Mouse (Mus musculus): ENCODE data around the gene Sh3bgrl. TPM values are rescaled to one million over a fixed set of nuclear protein-coding genes. Genes with fewer than 3 reads are reported as not detected.

Gene Sh3bgrl
- polyA plus RNA-seq, 1 experiment from 2014 or later, result 88.5 TPM

- Histone ChIP-seq H3K9me3 (ENCODE audit: control insufficient read depth, low read length) (no peaks in the 10 kb centered on the region), H3K4me1 (ENCODE audit: control insufficient read depth, insufficient read depth, low read length) (no peaks in the 10 kb centered on the region), H3K4me2 (ENCODE audit: low read depth, low read length) (no peak overlapping the region), H3K4me3 (ENCODE audit: low read depth, low read length) (no peak overlapping the region), H3K27ac (replicated peaks; ENCODE audit: low read depth, low read length) (no peak overlapping the region), H3K36me3 (ENCODE audit: control insufficient read depth, insufficient read depth, low read length) (no peaks in the 10 kb centered on the region), H3K27me3 (replicated peaks; ENCODE audit: control insufficient read depth, insufficient read depth, low read length) (no peaks in the 10 kb centered on the region), H3K9ac (ENCODE audit: low read depth, low read length) (no peak overlapping the region)
- ATAC-seq (ENCODE audit: low read depth) (no peak), DNase-seq (ENCODE audit: low spot score) (no peak)
These were observed 28.6 kb downstream of the Sh3bgrl start for GRCm38 (mm10) chrX:109123762-109124161.

DNA sequence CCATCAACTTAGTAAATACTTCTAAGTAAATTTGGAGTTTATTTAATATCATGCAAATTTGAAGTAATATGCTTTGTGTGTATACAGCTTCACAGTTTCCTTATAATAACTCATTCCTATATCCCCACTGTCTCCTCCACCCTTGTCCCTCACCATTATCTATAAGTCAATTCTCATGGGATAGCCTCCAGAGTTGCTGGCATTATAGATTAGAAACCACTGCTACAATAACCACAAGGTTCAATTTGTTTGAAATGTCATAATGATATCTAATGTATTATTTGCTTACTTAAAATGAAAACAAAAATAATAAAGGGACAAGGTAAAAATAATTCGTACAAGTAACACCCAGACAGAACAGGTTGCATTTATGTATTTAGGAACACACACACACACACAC, 31.7 kb downstream of the Sh3bgrl start:
- no peak overlapping the region for H3K27ac ChIP-seq (replicated peaks; ENCODE audit: low read depth, low read length)
- ATAC-seq (ENCODE audit: low read depth), result no peak
- H3K9me3 ChIP-seq (ENCODE audit: control insufficient read depth, low read length), result no peaks in the 10 kb centered on the region
- H3K4me3 ChIP-seq (ENCODE audit: low read depth, low read length), result no peak overlapping the region
- no peak for DNase-seq (ENCODE audit: low spot score)
- no peak overlapping the region for H3K4me2 ChIP-seq (ENCODE audit: low read depth, low read length)
- WGBS, result 80% methylated on average over 1 of the region's 1 CpGs
- H3K4me1 ChIP-seq (ENCODE audit: control insufficient read depth, insufficient read depth, low read length), result no peaks in the 10 kb centered on the region
- no peaks in the 10 kb centered on the region for H3K36me3 ChIP-seq (ENCODE audit: control insufficient read depth, insufficient read depth, low read length)
- H3K27me3 ChIP-seq (replicated peaks; ENCODE audit: control insufficient read depth, insufficient read depth, low read length), result no peaks in the 10 kb centered on the region
- no peak overlapping the region for H3K9ac ChIP-seq (ENCODE audit: low read depth, low read length)

DNA sequence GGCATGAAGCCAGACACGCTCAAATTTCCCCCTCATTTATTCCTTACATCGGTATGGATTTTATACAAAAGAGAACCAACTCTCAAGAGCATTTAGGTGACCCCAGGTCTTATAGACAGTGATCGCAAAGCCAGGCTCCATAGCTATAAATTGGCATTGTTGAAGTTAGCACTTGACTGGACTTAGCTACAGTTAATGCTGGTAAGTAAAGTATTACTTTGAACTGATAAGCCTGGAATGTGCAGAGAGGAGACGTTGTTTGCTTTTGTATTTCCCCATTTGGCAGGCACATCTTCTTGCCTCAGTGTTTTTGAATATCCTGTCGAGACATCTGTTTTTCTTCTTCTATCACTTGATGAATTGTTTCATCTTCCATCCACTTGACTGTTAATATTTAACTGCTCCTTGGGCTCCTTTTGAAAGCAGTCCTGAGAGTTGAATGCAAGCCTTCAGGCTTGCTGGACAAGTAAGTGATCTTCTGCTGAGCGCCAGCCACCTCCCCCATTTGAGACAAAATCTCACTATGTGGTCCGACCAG, 32.5 kb downstream of the Sh3bgrl start:
- Histone ChIP-seq H3K4me1 (ENCODE audit: control insufficient read depth, insufficient read depth, low read length) (no peaks in the 10 kb centered on the region), H3K27ac (replicated peaks; ENCODE audit: low read depth, low read length) (no peak overlapping the region), H3K9me3 (ENCODE audit: control insufficient read depth, low read length) (no peaks in the 10 kb centered on the region), H3K4me3 (ENCODE audit: low read depth, low read length) (no peak overlapping the region), H3K9ac (ENCODE audit: low read depth, low read length) (no peak overlapping the region), H3K36me3 (ENCODE audit: control insufficient read depth, insufficient read depth, low read length) (no peaks in the 10 kb centered on the region), H3K27me3 (replicated peaks; ENCODE audit: control insufficient read depth, insufficient read depth, low read length) (no peaks in the 10 kb centered on the region), H3K4me2 (ENCODE audit: low read depth, low read length) (no peak overlapping the region)
- DNase-seq (ENCODE audit: low spot score) (peak; percentile 37), ATAC-seq (ENCODE audit: low read depth) (no peak)
- 60% methylated on average over 7 of the region's 7 CpGs for WGBS

- Histone ChIP-seq H3K36me3 (ENCODE audit: control insufficient read depth, insufficient read depth, low read length) (no peaks in the 10 kb centered on the region), H3K4me2 (ENCODE audit: low read depth, low read length) (no peak overlapping the region), H3K4me3 (ENCODE audit: low read depth, low read length) (no peak overlapping the region), H3K27me3 (replicated peaks; ENCODE audit: control insufficient read depth, insufficient read depth, low read length) (no peaks in the 10 kb centered on the region), H3K9ac (ENCODE audit: low read depth, low read length) (no peak overlapping the region), H3K9me3 (ENCODE audit: control insufficient read depth, low read length) (no peaks in the 10 kb centered on the region), H3K27ac (replicated peaks; ENCODE audit: low read depth, low read length) (no peak overlapping the region), H3K4me1 (ENCODE audit: control insufficient read depth, insufficient read depth, low read length) (no peaks in the 10 kb centered on the region)
- ATAC-seq (ENCODE audit: low read depth) (no peak), DNase-seq (ENCODE audit: low spot score) (no peak)
- 82% methylated on average over 1 of the region's 1 CpGs for WGBS
These were observed 34.9 kb downstream of the Sh3bgrl start for GRCm38 (mm10) chrX:109130066-109130465.

GRCm38 (mm10) chrX:109131834-109132233, 36.7 kb downstream of the Sh3bgrl start:
- no peaks in the 10 kb centered on the region for H3K27me3 ChIP-seq (replicated peaks; ENCODE audit: control insufficient read depth, insufficient read depth, low read length)
- no peak overlapping the region for H3K4me2 ChIP-seq (ENCODE audit: low read depth, low read length)
- H3K36me3 ChIP-seq (ENCODE audit: control insufficient read depth, insufficient read depth, low read length), result no peaks in the 10 kb centered on the region
- H3K4me3 ChIP-seq (ENCODE audit: low read depth, low read length), result no peak overlapping the region
- H3K4me1 ChIP-seq (ENCODE audit: control insufficient read depth, insufficient read depth, low read length), result no peaks in the 10 kb centered on the region
- no peaks in the 10 kb centered on the region for H3K9me3 ChIP-seq (ENCODE audit: control insufficient read depth, low read length)
- WGBS, result 66% methylated on average over 2 of the region's 2 CpGs
- H3K27ac ChIP-seq (replicated peaks; ENCODE audit: low read depth, low read length), result no peak overlapping the region
- DNase-seq (ENCODE audit: low spot score), result no peak
- no peak for ATAC-seq (ENCODE audit: low read depth)
- H3K9ac ChIP-seq (ENCODE audit: low read depth, low read length), result no peak overlapping the region

DNA sequence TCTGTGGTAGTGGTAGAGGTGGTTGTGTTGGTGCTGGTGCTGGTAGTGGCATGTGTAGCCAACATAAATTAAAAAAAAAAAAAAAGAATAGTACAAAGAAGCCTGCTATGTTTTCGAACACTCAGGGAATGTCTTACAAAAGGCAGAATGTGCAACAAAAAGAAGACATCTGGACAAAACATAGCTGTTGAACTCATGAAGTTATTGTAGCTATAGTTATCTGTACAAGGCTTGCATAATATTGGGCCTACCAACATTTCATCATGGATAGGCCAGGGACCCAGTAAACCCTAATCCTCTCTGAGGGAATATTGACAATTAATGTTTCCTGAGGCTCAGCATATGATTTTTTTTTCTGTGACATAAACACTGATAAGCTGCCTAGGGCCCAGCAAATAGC, 37.3 kb downstream of the Sh3bgrl start:
- Histone ChIP-seq H3K36me3 (ENCODE audit: control insufficient read depth, insufficient read depth, low read length) (no peaks in the 10 kb centered on the region), H3K27me3 (replicated peaks; ENCODE audit: control insufficient read depth, insufficient read depth, low read length) (no peaks in the 10 kb centered on the region), H3K9me3 (ENCODE audit: control insufficient read depth, low read length) (no peaks in the 10 kb centered on the region), H3K9ac (ENCODE audit: low read depth, low read length) (no peak overlapping the region), H3K27ac (replicated peaks; ENCODE audit: low read depth, low read length) (no peak overlapping the region), H3K4me2 (ENCODE audit: low read depth, low read length) (no peak overlapping the region), H3K4me1 (ENCODE audit: control insufficient read depth, insufficient read depth, low read length) (no peaks in the 10 kb centered on the region), H3K4me3 (ENCODE audit: low read depth, low read length) (no peak overlapping the region)
- DNase-seq (ENCODE audit: low spot score), result no peak
- WGBS, result 87% methylated on average over 1 of the region's 1 CpGs
- ATAC-seq (ENCODE audit: low read depth), result no peak

DNA sequence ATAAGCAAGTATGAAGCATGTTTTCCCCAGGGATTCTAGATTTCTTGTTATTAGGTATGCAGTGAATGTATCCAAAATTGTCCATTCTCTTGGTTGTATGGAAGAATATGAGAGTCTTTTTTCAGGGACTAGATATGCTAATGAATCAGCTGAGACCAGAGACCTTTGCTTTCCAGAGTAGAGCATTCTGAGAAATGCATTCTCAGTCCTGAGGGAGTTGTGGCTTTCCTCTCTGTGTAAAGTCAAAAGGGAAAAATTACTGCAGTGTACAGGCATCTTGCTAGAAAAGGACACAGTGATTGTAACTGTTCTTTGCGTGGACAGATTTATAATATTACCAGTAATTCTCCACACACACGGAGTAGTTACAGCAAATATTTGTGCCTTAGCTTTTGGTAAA, 38.3 kb downstream of the Sh3bgrl start:
- WGBS, result 51% methylated on average over 2 of the region's 2 CpGs
- no peaks in the 10 kb centered on the region for H3K4me1 ChIP-seq (ENCODE audit: control insufficient read depth, insufficient read depth, low read length)
- no peak for ATAC-seq (ENCODE audit: low read depth)
- no peaks in the 10 kb centered on the region for H3K9me3 ChIP-seq (ENCODE audit: control insufficient read depth, low read length)
- no peak overlapping the region for H3K4me3 ChIP-seq (ENCODE audit: low read depth, low read length)
- H3K9ac ChIP-seq (ENCODE audit: low read depth, low read length), result no peak overlapping the region
- peak; percentile 15 for DNase-seq (ENCODE audit: low spot score)
- no peaks in the 10 kb centered on the region for H3K36me3 ChIP-seq (ENCODE audit: control insufficient read depth, insufficient read depth, low read length)
- no peak overlapping the region for H3K27ac ChIP-seq (replicated peaks; ENCODE audit: low read depth, low read length)
- no peaks in the 10 kb centered on the region for H3K27me3 ChIP-seq (replicated peaks; ENCODE audit: control insufficient read depth, insufficient read depth, low read length)
- H3K4me2 ChIP-seq (ENCODE audit: low read depth, low read length), result no peak overlapping the region

DNA sequence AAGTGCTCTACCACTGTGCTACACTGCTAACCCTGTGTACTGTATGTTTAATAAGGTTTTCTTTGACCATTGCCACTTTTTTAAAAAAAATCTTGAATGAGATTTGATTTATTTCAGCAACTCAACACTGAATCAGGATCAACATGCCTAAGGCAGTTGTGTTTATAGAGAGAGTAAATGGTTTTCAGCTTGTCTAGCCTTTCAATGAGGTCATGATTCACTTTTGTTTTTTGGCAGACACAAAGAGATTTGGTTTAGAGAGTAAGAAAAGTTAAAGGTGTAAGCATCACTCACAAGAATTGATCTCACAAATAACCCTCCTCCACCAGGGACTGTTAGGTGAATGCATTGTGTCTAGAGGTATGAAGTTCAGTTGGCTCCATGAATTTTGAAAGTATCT, 41.1 kb downstream of the Sh3bgrl start:
- DNase-seq (ENCODE audit: low spot score), result no peak
- H3K4me3 ChIP-seq (ENCODE audit: low read depth, low read length), result no peak overlapping the region
- H3K9ac ChIP-seq (ENCODE audit: low read depth, low read length), result no peak overlapping the region
- no peaks in the 10 kb centered on the region for H3K9me3 ChIP-seq (ENCODE audit: control insufficient read depth, low read length)
- no peaks in the 10 kb centered on the region for H3K27me3 ChIP-seq (replicated peaks; ENCODE audit: control insufficient read depth, insufficient read depth, low read length)
- no peak overlapping the region for H3K27ac ChIP-seq (replicated peaks; ENCODE audit: low read depth, low read length)
- H3K36me3 ChIP-seq (ENCODE audit: control insufficient read depth, insufficient read depth, low read length), result no peaks in the 10 kb centered on the region
- H3K4me2 ChIP-seq (ENCODE audit: low read depth, low read length), result no peak overlapping the region
- ATAC-seq (ENCODE audit: low read depth), result no peak
- H3K4me1 ChIP-seq (ENCODE audit: control insufficient read depth, insufficient read depth, low read length), result no peaks in the 10 kb centered on the region

DNA sequence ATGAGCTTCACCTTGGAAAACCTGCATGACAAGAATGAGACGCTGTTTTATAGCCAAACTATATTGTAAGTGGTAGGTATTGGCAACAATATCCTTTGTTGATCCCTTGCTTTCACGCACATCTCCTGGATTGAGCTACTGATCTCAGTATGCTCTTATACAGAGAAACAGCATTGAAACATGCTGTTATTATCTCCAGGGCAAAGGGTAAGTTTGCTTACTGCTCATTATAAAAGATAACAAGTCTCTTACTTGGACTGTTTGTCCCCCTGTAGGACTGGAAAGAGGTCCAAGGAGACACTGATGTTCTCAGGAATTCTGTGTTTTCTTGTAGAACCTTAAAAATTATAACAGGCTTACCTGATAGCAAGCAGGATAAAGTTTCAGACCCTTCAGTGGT, 41.7 kb downstream of the Sh3bgrl start:
- no peak for ATAC-seq (ENCODE audit: low read depth)
- WGBS, result 76% methylated on average over 2 of the region's 2 CpGs
- H3K27me3 ChIP-seq (replicated peaks; ENCODE audit: control insufficient read depth, insufficient read depth, low read length), result no peaks in the 10 kb centered on the region
- no peak overlapping the region for H3K4me2 ChIP-seq (ENCODE audit: low read depth, low read length)
- H3K27ac ChIP-seq (replicated peaks; ENCODE audit: low read depth, low read length), result no peak overlapping the region
- H3K9ac ChIP-seq (ENCODE audit: low read depth, low read length), result no peak overlapping the region
- no peaks in the 10 kb centered on the region for H3K36me3 ChIP-seq (ENCODE audit: control insufficient read depth, insufficient read depth, low read length)
- DNase-seq (ENCODE audit: low spot score), result no peak
- H3K4me1 ChIP-seq (ENCODE audit: control insufficient read depth, insufficient read depth, low read length), result no peaks in the 10 kb centered on the region
- H3K4me3 ChIP-seq (ENCODE audit: low read depth, low read length), result no peak overlapping the region
- H3K9me3 ChIP-seq (ENCODE audit: control insufficient read depth, low read length), result no peaks in the 10 kb centered on the region

All from embryonic facial prominence, embryonic 14.5 days (tissue).